Mouse (Mus musculus) activated CD4-positive, CD25-positive, alpha-beta regulatory T cell, adult 4 months (primary cell): ENCODE results near the gene Man1c1. TPM values are rescaled to one million over a fixed set of nuclear protein-coding genes. Genes with fewer than 3 reads are reported as not detected.
A peak's percentile ranks its signal among the peaks of the same experiment; 100 is the strongest.

Experiments
- ATAC-seq: one replicate; pipeline ENCODE4 v1.8.0; 2017
- polyA plus RNA-seq, 2 experiments: library from polyadenylated mRNA; unstranded; fragments of 100-300 nt; shearing (Covaris generic); gene quantifications; one replicate each; pipeline ENCODE4 v1.2.1; 2017

Man1c1 gene
- polyA plus RNA-seq, 2 experiments from 2014 or later = 1.0 to 1.9 TPM

- ATAC-seq = peak; percentile 23
These were observed 102.7 kb downstream of the Man1c1 start for GRCm38 (mm10) chr4:134601404-134601803.

DNA sequence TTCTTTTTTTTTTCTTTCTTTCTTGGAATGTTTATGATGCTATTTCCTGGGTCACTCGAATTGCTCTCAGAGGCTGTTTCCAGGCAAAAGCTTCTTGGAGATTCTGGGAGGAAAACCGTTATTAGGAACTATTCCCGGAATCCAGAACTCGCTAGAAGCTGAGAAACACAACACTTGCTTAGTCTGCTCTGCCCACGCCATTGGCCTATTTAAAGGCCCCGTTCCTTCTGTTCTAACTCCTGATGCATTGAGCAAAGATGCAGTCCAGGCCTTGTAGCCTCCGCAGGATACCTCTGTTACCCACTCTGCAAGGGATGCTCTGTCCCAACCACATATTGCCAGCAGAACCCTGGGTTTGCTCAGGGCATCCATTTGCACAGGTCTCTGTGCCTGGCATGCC is 103.3 kb downstream of the Man1c1 start:
- ATAC-seq = no peak

DNA sequence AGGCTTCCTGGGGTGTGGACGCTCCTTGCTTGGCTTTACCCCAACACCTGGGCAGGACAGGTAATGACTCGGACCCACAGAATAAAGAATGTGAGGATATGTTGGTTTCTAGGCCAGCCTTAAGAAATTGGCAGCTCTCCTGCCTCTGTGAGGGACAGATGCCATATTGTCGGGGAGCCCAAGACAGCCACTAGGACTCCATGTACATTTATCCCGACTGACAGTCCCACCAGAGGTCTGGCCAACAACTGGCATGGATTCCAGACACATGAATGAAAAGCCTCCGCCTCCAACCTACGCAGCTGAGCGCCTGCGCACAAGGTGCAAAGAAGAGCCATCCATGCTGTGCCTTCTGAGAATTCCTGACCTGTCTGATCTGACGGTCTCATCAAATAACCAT is 104.0 kb downstream of the Man1c1 start:
- ATAC-seq = no peak

DNA sequence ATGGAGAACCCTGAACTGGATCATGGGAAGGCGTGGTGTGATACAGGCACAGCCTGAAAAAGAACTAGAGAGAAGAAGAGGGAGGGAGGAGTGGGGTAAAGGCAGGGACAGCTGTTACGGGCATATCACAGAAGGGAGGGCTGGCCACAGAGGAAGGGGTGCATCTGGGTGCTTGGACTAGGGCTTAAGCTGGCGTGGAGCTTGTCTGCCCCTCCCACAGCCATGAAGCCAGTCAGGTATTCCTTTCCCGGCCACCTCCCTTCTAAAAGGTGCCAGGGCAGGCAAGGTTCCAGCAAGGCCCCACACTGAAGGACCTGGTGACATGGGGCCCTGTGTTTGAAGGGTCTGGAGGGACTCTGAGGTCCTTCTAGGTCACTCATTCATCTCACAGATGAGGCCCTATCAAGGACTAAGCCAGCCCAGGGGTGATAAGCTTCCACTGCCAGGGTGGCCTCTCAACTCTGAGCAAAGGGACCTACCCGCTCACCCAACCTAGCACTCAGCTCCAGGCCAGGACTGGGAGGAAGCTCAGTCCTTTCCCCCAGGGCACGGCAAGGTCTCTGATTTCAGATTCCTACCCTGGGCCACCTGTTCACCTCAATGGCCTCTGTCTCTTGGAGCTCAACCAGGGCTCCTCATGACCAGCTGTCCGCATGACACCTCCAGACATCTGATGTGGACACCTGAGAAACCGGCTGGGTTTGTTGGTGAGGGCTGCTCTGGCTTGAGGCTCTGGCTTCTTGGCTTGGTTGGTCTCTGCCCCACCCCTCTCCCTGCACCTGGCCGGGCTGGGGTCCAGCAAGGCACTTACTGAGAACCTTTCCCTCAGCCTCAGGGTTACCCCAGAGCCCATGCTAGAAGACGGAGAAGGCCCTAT is 107.0 kb downstream of the Man1c1 start:
- no peak for ATAC-seq

DNA sequence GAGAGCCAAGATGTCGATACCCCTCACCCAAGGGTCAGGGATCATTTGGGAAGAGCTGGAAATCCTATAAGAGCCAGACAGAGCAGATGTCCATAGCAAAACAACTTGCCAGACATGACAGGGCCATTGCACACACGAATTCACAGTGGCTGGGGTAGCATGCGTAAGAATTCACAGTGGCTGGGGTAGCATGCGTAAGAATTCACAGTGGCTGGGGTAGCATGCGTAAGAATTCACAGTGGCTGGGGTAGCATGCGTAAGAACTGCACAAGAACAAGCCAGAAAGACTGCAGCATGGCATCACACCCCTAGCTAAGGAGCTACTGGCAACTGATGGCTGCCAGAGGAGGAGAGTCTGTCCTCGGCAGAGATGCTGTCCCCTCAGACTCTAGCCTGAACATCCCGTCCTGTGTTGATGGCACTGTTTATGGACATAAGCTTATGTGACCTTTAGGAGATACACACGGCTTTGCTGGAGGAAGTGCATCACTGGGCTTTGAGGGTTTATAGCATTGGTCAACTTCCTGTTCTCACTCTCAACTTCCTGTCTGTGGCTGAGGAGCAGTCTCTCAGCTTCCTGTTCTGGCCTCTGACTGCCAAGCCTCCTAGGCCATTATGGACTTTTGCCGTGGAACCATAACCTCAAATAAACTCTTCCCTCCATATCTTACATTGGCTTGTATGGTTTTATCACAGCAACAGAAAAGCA is 109.2 kb downstream of the Man1c1 start:
- ATAC-seq = no peak

- ATAC-seq = no peak
These were observed 111.6 kb downstream of the Man1c1 start for GRCm38 (mm10) chr4:134592442-134592841.

DNA sequence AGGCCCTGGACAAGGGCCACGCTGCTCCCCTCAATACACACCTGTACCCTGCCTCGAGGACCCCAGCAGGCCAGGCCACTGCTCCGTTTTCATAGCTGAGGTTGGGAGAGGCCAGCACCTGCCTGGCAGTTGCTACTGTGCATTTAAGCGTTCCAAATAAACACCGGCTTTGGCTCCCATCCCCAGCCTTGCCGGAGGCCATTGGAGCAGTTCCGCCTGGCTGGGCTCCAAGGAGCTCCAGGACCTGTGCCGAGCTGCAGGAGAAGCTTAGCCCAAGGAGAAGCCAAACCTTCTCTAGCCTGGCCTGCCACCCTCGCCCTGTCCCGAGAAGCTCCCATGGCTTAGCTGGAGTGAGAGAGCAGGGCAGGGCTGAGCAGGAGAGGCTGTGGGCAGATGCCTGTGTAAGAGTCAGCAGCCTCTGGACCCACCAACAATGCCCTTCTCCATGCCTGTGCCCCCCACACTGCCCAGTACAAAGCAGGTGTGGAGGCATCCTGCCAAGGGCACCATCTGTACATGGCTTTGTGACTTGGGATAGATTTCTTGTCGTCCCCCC is 112.5 kb downstream of the Man1c1 start:
- no peak for ATAC-seq

DNA sequence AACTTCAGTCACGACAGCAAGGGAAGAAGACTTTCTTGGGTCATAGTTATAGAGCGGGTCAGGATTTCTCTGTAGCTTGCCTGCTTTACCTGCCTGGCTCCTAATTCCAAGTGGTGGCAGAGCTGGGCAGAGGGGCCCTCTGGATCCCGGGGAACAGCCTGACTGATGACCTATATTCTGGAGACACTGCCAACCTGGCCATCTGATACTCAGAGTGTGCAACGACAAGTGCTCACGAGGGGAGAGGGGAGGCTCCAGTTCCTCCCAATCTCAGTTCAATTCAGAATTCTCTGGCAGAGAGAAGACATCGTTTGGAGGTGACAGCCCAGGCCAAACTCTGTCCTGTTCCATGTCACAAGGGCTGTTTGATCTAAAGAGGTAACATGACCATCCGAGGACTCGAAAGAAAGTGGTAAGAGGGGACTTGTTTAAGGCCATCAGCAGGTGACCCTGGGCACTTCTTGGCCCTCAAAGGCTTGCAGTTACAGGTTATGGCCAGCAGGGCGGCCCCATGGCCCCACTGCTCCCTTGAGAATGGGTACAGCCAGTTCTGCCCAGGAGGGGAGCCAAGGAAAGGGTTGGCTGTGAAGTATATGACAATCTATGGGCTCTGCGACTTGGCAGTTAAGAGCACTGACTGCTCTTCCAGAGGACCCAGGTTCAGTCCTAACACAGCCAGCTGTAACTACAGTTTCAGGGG is 113.7 kb downstream of the Man1c1 start:
- no peak for ATAC-seq

DNA sequence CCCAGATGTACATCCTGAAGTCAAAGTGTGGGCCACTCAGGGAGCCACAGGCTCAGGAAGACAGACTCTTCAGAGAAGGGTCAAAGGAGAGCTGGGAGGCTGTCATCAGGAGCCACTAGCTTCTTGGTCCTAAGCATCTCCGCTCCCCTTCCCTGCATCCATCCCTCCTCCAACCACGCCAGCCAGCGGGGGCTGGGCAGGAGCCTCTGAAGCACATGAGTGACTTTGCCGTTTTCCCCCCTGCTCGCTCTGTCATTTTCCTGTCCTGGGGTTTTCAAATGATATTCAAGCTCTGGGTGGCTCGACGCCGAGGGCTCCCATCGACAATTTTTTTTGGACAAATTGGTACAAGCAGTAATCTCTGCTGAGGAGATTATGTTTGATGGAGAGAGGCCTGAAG is 114.3 kb downstream of the Man1c1 start:
- no peak for ATAC-seq

DNA sequence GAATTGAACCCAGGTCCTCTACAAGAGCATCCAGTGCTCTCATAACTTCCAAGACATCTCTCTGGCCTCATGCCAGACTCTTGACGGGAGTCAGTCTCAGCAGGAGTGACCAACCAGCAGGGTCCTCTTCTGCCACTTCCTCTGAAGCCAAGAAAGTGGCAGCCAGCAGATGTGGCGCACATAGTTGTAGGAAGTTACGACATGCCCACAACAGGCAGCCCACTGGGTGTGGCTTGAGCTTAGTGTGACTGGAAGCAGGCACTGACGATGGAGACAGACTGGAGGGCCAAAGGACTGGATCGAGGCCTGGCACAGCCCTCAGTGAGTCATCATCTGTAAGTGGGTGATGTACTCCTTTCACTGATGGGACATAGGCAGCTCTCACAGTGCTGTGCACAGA is 115.1 kb downstream of the Man1c1 start:
- ATAC-seq = no peak

- no peak for ATAC-seq
These were observed 115.8 kb downstream of the Man1c1 start for GRCm38 (mm10) chr4:134588287-134588686.

GRCm38 (mm10) chr4:134587636-134588197 is 116.4 kb downstream of the Man1c1 start:
- no peak for ATAC-seq

DNA sequence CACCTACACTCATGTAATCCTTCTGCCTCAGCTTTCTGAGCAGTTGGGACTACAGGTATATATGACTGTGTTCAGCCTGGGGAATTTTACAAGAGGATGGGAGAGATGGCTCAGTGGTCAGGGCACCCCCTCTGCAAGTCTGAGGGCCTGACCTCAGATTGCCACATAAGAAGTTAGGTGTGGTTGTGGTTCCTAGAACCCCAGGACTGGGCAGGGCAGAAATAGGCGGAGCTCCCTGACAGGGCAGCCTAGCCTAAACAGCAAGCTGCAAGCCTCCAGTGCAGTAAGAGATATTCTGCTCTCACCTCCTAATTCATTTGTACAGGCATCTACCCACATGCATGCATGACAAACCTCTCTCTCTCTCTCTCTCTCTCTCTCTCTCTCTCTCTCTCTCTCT is 117.5 kb downstream of the Man1c1 start:
- no peak for ATAC-seq

DNA sequence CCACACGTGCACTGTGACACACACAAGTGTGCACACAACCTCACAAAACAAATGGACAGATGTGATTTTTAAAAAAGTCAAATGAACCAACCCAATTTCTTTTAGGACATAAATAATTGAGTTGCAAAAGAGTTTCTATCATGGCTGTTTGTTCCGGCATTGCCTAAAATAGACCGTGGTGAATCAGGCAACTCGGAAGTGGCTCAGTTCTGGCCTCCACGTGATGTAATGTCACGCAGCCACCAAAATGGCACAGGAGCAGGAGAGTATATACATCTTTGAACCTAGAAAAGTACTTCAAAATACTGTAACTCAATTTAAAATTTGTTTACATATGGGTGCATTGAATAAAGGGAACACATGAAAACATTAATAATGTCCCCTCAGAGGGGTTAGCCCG is 118.0 kb downstream of the Man1c1 start:
- no peak for ATAC-seq

- ATAC-seq = no peak
These were observed 120.6 kb downstream of the Man1c1 start for GRCm38 (mm10) chr4:134583513-134583912.

- no peak for ATAC-seq
These were observed 122.7 kb downstream of the Man1c1 start for GRCm38 (mm10) chr4:134581365-134581764.

- no peak for ATAC-seq
These were observed 123.5 kb downstream of the Man1c1 start for GRCm38 (mm10) chr4:134580351-134581148.

- ATAC-seq = no peak
These were observed 124.5 kb downstream of the Man1c1 start for GRCm38 (mm10) chr4:134579620-134580019.

DNA sequence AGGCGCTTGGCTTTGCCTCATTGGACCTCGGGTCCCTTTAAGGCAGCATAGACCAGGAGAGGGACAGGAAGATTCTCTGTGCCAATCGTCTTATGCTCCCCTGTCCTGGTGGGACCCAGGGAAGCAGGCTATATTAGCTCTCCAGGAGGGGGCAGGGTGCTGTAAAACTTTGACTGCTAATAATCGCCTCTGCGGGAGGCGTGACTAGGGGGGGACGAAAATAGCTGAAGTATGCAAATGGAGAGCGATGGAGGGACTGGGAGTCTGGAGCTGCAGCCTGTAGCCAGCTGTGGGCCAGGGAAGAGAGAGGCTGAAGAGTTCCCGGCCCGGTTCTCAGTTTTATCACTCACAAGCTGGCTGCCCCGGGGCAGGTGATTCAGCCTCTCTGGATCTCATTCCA is 124.9 kb downstream of the Man1c1 start:
- ATAC-seq = no peak

DNA sequence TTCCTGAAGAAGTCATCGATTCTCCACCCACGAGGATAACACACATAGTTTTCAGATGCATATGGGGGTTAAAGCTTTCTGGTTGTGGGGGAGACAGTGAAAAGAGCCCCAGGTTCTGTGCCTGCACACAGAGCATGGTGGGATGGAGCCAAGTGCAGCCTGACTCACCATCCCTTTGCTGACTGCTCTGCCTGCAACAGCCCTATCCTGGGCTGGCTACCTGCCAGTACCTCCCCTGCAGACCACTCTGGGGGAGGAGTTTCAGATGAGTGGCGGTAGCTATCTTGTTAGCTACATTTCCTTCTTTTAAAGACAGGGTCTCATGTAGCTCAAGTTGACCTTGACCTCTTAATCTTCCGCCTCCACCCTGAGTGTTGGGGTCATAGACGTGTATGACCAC is 125.7 kb downstream of the Man1c1 start:
- ATAC-seq = no peak

DNA sequence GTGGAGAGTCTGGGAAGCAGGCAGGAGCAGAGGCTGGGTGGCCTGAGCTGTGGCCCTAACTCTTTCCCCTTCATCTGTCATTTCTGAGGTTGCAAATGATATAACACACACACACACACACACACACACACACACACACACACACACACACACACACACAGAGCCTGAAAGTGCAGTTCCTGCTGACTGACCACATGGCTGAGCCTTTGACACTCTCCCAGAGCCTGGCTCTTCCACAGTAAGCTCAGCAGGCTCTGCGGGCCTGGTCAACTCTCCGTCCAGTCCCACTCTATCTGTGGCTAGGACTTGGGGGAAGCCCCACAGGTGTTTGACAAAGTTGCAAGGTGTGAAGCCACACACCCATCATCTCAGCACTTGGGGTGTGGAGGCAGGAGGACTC is 126.8 kb downstream of the Man1c1 start:
- no peak for ATAC-seq

- no peak for ATAC-seq
These were observed 128.6 kb downstream of the Man1c1 start for GRCm38 (mm10) chr4:134575486-134575885.
